Mouse (Mus musculus): Measurements from ENCODE around the gene 4930438A08Rik. TPM values are rescaled to one million over a fixed set of nuclear protein-coding genes. Genes with fewer than 3 reads are reported as not detected.

4930438A08Rik gene
- polyA plus RNA-seq, 1 experiment, result 0.67 TPM

DNA sequence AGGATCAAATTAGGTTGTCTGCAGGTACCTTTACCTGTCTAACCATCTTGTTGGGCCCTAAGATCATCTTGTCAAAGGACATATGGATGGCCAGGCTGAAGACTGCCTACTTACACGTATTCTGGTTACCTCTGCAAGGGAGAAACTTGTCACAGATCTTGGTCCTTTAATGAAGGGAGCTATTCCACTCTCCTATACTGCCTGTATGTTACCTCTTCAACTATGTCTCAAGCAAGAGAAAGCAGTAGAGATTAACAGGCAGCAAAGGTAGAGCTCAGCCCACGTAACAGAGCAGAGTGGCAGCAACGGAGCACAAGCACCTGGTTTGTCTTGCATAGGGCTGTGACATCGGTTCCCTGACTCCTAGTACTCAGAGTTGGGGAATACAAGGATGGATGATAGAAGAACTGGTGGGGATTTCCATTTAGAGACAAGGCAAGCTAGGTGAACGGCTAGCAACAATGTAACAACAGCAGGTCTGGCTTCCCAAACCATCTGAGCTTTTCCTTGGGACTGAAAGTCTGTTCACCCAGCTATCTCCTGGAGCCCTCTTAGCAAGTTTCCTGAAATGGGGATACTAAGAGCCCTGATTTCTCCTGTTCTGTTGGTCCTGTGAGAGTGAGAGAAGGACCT lies 41.1 kb downstream of the 4930438A08Rik start:
- Histone ChIP-seq H3K36me3 (ENCODE audit: control insufficient read depth, insufficient read depth) (peaks cover 41% of the 10 kb centered on the region), H3K27me3 (ENCODE audit: control insufficient read depth, insufficient read depth, insufficient read length) (no peaks in the 10 kb centered on the region), H3ac (ENCODE audit: control insufficient read depth, insufficient read length) (no peak overlapping the region), H3K79me2 (ENCODE audit: control insufficient read depth, insufficient read depth) (no peaks in the 10 kb centered on the region), H3K4me3 (no peak overlapping the region), H3K4me2 (ENCODE audit: low read depth) (no peak overlapping the region)
- no peak for TF ChIP-seq REST (IDR thresholded peaks at IDR 0.05; ENCODE audit: insufficient read depth, insufficient read length)
- TF ChIP-seq POLR2AphosphoS2 (IDR thresholded peaks at IDR 0.05; ENCODE audit: insufficient read length, low read depth), result peak; percentile 66
- TF ChIP-seq MAX (IDR thresholded peaks at IDR 0.05; ENCODE audit: low read depth), result no peak

DNA sequence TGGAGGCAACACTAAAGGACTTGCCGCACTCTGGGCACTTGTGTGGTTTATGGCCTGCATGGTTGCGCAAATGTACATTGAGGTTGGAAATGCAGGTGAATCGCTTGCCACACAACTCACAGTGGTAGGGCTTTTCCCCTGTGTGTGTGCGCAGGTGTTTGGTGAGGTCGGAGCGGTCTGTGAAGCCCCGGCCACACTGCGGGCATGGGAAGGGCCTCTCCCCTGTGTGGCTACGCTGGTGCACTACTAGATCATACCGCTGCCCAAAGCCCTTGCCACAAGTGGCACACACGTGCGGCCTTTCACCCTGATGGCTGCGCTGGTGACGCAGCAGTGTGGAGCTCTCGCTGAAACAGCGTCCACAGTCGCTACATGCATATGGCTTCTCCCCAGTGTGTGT lies 41.7 kb downstream of the 4930438A08Rik start:
- TF ChIP-seq MYOD1 (IDR thresholded peaks at IDR 0.05; ENCODE audit: control insufficient read depth in 1 of 3, insufficient read length in 2 of 3, low read depth in 2 of 3) (no peak), POLR2AphosphoS2 (IDR thresholded peaks at IDR 0.05; ENCODE audit: insufficient read length, low read depth) (peak; percentile 71), MAX (IDR thresholded peaks at IDR 0.05; ENCODE audit: low read depth) (no peak), SRF (IDR thresholded peaks at IDR 0.05; ENCODE audit: control insufficient read depth, insufficient read length, low read depth) (no peak), TCF3 (IDR thresholded peaks at IDR 0.05; ENCODE audit: insufficient read length, low read depth) (no peak), USF1 (IDR thresholded peaks at IDR 0.05; ENCODE audit: low read depth) (no peak), CEBPB (IDR thresholded peaks at IDR 0.05; ENCODE audit: insufficient read depth, poor library complexity, severe bottlenecking) (no peak), MYOG (IDR thresholded peaks at IDR 0.05; ENCODE audit: control insufficient read depth in 1 of 3, insufficient read depth in 1 of 3, insufficient read length in 2 of 3, low read depth in 2 of 3) (no peak), E2F4 (IDR thresholded peaks at IDR 0.05; ENCODE audit: insufficient read depth) (no peak), POLR2A (IDR thresholded peaks at IDR 0.05; ENCODE audit: insufficient read length, low read depth) (peak; percentile 27), REST (IDR thresholded peaks at IDR 0.05; ENCODE audit: insufficient read depth, insufficient read length) (no peak)
- Histone ChIP-seq H3K4me3 (no peak overlapping the region), H3ac (ENCODE audit: control insufficient read depth, insufficient read length) (no peak overlapping the region), H3K4me2 (ENCODE audit: low read depth) (no peak overlapping the region), H3K79me2 (ENCODE audit: control insufficient read depth, insufficient read depth) (no peaks in the 10 kb centered on the region), H3K27me3 (ENCODE audit: control insufficient read depth, insufficient read depth, insufficient read length) (no peaks in the 10 kb centered on the region), H3K36me3 (ENCODE audit: control insufficient read depth, insufficient read depth) (peaks cover 42% of the 10 kb centered on the region)

DNA sequence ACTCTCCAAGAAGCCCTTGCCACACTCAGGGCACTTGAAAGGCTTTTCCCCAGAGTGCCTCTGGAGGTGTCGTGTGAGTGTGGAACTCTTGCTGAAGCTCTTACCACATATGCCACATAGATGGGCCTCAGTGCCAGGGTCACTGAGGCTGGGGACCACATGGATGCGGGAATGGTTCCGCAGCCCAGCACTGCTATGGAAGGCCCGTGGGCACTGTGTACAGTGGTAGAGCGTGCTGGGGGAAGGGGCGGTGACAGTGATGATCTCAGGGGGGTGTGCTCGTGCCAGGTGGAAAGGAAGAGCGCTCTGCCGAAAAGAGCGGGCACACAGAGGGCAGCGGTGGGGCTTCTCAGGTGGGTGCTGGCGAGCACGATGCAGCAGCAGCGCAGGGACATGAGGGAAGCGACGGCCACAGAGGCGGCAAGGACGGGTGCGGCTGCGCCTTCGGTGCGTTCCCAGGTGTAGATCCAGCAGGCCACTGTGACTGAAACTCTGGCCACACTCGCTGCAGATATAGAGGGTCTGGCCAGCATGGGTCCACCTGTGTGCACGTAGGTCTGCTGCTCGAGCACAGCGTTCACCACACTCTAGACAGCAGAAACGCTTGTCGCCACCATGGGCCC lies 42.3 kb downstream of the 4930438A08Rik start:
- no peak overlapping the region for H3K4me3 ChIP-seq
- no peak overlapping the region for H3K4me2 ChIP-seq (ENCODE audit: low read depth)
- H3ac ChIP-seq (ENCODE audit: control insufficient read depth, insufficient read length), result no peak overlapping the region
- TF ChIP-seq POLR2AphosphoS2 (IDR thresholded peaks at IDR 0.05; ENCODE audit: insufficient read length, low read depth), result peak; percentile 61
- no peak for TF ChIP-seq TCF3 (IDR thresholded peaks at IDR 0.05; ENCODE audit: insufficient read length, low read depth)
- H3K79me2 ChIP-seq (ENCODE audit: control insufficient read depth, insufficient read depth), result peaks cover 2% of the 10 kb centered on the region
- peaks cover 42% of the 10 kb centered on the region for H3K36me3 ChIP-seq (ENCODE audit: control insufficient read depth, insufficient read depth)
- no peaks in the 10 kb centered on the region for H3K27me3 ChIP-seq (ENCODE audit: control insufficient read depth, insufficient read depth, insufficient read length)

DNA sequence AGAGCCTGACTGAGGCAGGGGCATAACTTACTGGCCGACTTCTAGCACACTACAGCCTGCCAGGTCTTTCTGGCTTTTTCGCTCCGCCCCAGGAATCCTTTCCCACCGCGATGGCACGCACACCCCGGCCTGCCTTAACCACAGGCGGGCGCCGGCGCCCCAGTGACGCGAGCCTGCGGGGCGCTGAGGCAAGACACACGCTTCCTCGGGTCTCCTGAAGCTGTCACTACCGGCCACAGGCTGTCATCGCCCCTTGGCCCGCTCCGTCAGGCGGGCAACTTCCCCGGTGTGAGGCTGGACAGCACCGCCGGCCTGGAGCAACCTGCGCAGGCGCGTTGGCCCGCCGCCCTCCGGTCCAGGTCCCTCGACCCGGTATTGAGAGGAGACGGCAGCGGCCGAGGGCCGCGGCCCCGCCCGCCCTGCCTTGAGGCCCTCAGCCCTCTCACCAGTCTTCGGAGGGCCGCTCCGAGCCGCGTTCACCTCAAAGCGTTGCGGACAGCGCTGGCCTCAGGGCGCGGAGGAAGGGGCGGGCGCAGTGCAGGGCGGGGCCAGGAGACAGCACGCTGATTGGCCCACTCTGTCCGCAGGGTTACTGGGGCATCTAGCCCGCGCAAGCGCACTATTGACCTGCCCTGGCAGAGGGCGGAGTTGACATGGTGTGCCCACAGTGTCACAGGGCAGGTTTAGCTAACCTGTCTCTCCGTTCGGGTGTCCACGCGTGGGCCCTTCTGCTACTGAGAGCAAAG lies 48.4 kb downstream of the 4930438A08Rik start:
- TF ChIP-seq REST (IDR thresholded peaks at IDR 0.05; ENCODE audit: insufficient read depth, insufficient read length) (peak; percentile 39), MAX (IDR thresholded peaks at IDR 0.05; ENCODE audit: low read depth) (no peak), MYOG (IDR thresholded peaks at IDR 0.05; ENCODE audit: control insufficient read depth in 1 of 3, insufficient read depth in 1 of 3, insufficient read length in 2 of 3, low read depth in 2 of 3) (peak in 1 of 3 experiments; percentile 44), SRF (IDR thresholded peaks at IDR 0.05; ENCODE audit: control insufficient read depth, insufficient read length, low read depth) (peak; percentile 35), POLR2AphosphoS2 (IDR thresholded peaks at IDR 0.05; ENCODE audit: insufficient read length, low read depth) (peak; percentile 91), USF1 (IDR thresholded peaks at IDR 0.05; ENCODE audit: low read depth) (no peak), TCF3 (IDR thresholded peaks at IDR 0.05; ENCODE audit: insufficient read length, low read depth) (peak; percentile 33), POLR2A (IDR thresholded peaks at IDR 0.05; ENCODE audit: insufficient read length, low read depth) (peak; percentile 84), E2F4 (IDR thresholded peaks at IDR 0.05; ENCODE audit: insufficient read depth) (no peak), MYOD1 (IDR thresholded peaks at IDR 0.05; ENCODE audit: control insufficient read depth in 1 of 3, insufficient read length in 2 of 3, low read depth in 2 of 3) (no peak), TCF12 (IDR thresholded peaks at IDR 0.05; ENCODE audit: insufficient read depth, poor library complexity, severe bottlenecking) (no peak), CEBPB (IDR thresholded peaks at IDR 0.05; ENCODE audit: insufficient read depth, poor library complexity, severe bottlenecking) (no peak)
- H3K4me3 ChIP-seq, result peak overlapping the region; percentile 43

More for the DNA sequence above, 48.4 kb downstream of the 4930438A08Rik start:
- no peaks in the 10 kb centered on the region for H3K27me3 ChIP-seq (ENCODE audit: control insufficient read depth, insufficient read depth, insufficient read length)
- H3K4me2 ChIP-seq (ENCODE audit: low read depth), result peak overlapping the region; percentile 85
- H3K79me2 ChIP-seq (ENCODE audit: control insufficient read depth, insufficient read depth), result peaks cover 18% of the 10 kb centered on the region
- H3ac ChIP-seq (ENCODE audit: control insufficient read depth, insufficient read length), result peak overlapping the region; percentile 60
- H3K36me3 ChIP-seq (ENCODE audit: control insufficient read depth, insufficient read depth), result peaks cover 35% of the 10 kb centered on the region

Measured in myocyte (in vitro differentiated cells).